Mouse (Mus musculus): Measurements from ENCODE around the gene Ptch2.
A peak's percentile ranks its signal among the peaks of the same experiment; 100 is the strongest.

Gene Ptch2

GRCm38 (mm10) chr4:117104672-117105071 is 8.8 kb downstream of the Ptch2 start:
- DNase-seq (ENCODE audit: low read depth, low spot score): no peak

- DNase-seq (ENCODE audit: low read depth, low spot score): no peak
These were observed 9.3 kb downstream of the Ptch2 start for GRCm38 (mm10) chr4:117105127-117105526.

- no peak for DNase-seq (ENCODE audit: low read depth, low spot score)
These were observed 12.1 kb downstream of the Ptch2 start for GRCm38 (mm10) chr4:117107813-117108523.

GRCm38 (mm10) chr4:117108524-117108849 is 12.6 kb downstream of the Ptch2 start:
- DNase-seq (ENCODE audit: low read depth, low spot score): no peak

GRCm38 (mm10) chr4:117109330-117109729 is 13.5 kb downstream of the Ptch2 start:
- DNase-seq (ENCODE audit: low read depth, low spot score): no peak

GRCm38 (mm10) chr4:117110249-117110648 is 14.4 kb downstream of the Ptch2 start:
- DNase-seq (ENCODE audit: low read depth, low spot score): no peak

GRCm38 (mm10) chr4:117110985-117111384 is 15.1 kb downstream of the Ptch2 start:
- no peak for DNase-seq (ENCODE audit: low read depth, low spot score)

GRCm38 (mm10) chr4:117113237-117113636 is 17.4 kb downstream of the Ptch2 start:
- DNase-seq (ENCODE audit: low read depth, low spot score): no peak

- DNase-seq (ENCODE audit: low read depth, low spot score): no peak
These were observed 19.7 kb downstream of the Ptch2 start for GRCm38 (mm10) chr4:117115592-117115991.

GRCm38 (mm10) chr4:117117931-117118330 is 22.1 kb downstream of the Ptch2 start:
- DNase-seq (ENCODE audit: low read depth, low spot score): no peak

- no peak for DNase-seq (ENCODE audit: low read depth, low spot score)
These were observed 23.8 kb downstream of the Ptch2 start for GRCm38 (mm10) chr4:117119636-117120035.

- no peak for DNase-seq (ENCODE audit: low read depth, low spot score)
These were observed 24.2 kb downstream of the Ptch2 start for GRCm38 (mm10) chr4:117120052-117120444.

- DNase-seq (ENCODE audit: low read depth, low spot score): peak; percentile 96
These were observed 24.9 kb downstream of the Ptch2 start for GRCm38 (mm10) chr4:117120445-117121414.

GRCm38 (mm10) chr4:117122209-117122608 is 26.3 kb downstream of the Ptch2 start:
- no peak for DNase-seq (ENCODE audit: low read depth, low spot score)

- DNase-seq (ENCODE audit: low read depth, low spot score): no peak
These were observed 27.8 kb downstream of the Ptch2 start for GRCm38 (mm10) chr4:117123546-117124217.

- no peak for DNase-seq (ENCODE audit: low read depth, low spot score)
These were observed 28.3 kb downstream of the Ptch2 start for GRCm38 (mm10) chr4:117124218-117124517.

- no peak for DNase-seq (ENCODE audit: low read depth, low spot score)
These were observed 28.9 kb downstream of the Ptch2 start for GRCm38 (mm10) chr4:117124518-117125347.

GRCm38 (mm10) chr4:117125348-117125909 is 29.6 kb downstream of the Ptch2 start, which contains the start of gene Btbd19:
TSS of gene Btbd19 (minus strand) at chr4:117125725.
- DNase-seq (ENCODE audit: low read depth, low spot score): peak; percentile 49

GRCm38 (mm10) chr4:117125910-117126674 is 30.2 kb downstream of the Ptch2 start:
- DNase-seq (ENCODE audit: low read depth, low spot score): peak; percentile 59

GRCm38 (mm10) chr4:117126675-117127290 is 30.9 kb downstream of the Ptch2 start, which contains the start of gene Tctex1d4:
TSS of gene Tctex1d4 (plus strand) at chr4:117126794.
- no peak for DNase-seq (ENCODE audit: low read depth, low spot score)
